Mouse (Mus musculus) cerebellum, adult 18-20 months (tissue): ENCODE results near the gene Arfgef2.

ENCODE experiments used
- DNase-seq, 2 experiments: peaks; one replicate each; pipeline ENCODE4 v3.0.0; 2021

Gene Arfgef2

GRCm38 (mm10) chr2:166909729-166910128 lies 104.3 kb downstream of the Arfgef2 start:
- no peak for DNase-seq

DNA sequence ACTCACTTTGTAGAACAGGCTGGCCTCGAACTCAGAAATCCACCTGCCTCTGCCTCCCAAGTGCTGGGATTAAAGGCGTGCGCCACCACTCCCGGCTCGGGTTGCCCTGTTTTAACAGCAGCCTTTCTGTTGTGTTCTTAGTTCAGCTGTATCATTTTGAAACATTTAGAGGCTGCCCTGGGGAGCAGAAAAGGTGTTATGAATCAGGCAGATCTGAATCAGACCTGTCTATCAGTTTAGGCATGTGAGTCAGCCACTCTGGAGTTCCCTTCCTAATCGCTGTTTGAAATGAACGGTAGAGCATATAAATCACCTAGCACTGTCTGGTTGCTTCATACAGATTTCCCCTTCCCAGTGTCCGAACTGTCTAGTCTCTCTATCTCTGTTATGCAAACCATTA lies 105.1 kb downstream of the Arfgef2 start:
- no peak for DNase-seq

DNA sequence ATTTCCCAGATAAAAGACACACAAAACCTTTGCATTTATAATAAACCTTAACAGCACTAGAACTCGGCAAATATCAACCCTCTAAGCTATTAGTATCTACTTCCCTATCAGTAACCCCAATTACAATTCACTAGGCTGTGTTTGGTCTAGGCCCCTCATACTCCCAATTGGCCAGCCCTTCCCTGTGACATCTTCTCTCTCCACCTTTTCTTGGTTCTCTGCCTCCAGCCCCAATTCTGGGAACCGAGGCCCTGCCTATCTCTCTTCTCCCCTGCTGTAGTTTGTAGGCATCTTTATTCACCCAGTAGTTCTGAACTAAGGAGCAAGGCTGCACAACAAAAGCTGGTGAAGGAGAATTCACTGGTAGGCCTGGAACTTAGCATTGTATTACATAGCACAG lies 118.6 kb downstream of the Arfgef2 start:
- DNase-seq = no peak

GRCm38 (mm10) chr2:166933943-166934342 lies 128.6 kb downstream of the Arfgef2 start:
- no peak for DNase-seq

DNA sequence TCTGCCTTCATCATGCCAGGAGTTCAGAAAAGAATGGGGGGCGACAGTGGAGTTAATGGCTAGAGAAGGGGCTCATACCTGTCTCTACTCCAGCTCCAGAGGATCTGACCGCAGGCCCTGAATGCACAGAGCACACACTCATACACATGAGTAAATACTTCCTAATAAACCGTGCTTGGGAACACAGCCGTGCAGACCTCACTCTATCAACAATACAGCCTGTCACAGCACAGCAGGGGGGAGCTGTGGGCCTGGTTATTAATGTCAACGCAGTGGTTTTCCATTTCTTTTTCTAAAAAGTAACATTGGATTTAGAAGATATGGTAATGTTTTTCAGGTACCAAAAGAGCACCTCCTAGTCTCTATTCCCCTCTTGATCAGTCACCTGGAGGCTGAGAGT lies 129.0 kb downstream of the Arfgef2 start:
- DNase-seq = peak; percentile 19 to 22

- no peak for DNase-seq
Observed at GRCm38 (mm10) chr2:166935582-166935981, 130.2 kb downstream of the Arfgef2 start.

- peak; percentile 37 to 46 for DNase-seq
Observed at GRCm38 (mm10) chr2:166936166-166936565, 130.8 kb downstream of the Arfgef2 start.

DNA sequence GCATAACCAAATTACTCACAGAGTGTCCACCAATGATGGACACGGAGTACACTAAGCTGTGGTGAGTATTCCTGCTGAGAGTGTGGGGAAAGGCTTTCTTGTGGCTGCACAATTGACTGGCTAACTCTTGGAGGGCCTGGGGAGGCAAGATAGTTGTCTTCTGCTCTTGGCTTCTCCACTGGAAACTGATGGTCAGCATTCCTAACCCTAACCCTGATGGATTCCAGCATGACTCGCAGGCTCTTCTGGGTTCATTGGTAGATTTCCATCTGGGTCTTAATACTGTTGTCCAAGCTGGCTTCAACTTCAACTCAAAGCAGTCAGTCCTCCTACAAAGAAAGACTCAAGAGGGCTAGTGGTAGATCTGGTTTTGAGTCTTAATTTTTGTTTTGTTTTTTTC lies 137.8 kb downstream of the Arfgef2 start:
- no peak for DNase-seq

GRCm38 (mm10) chr2:166944346-166944745 lies 139.0 kb downstream of the Arfgef2 start:
- no peak for DNase-seq

GRCm38 (mm10) chr2:166945456-166945855 lies 140.1 kb downstream of the Arfgef2 start:
- DNase-seq = no peak
